Mouse (Mus musculus) heart, adult 2 months (tissue): ENCODE measurements around the gene Cpt1a. TPM values are rescaled to one million over a fixed set of nuclear protein-coding genes. Genes with fewer than 3 reads are reported as not detected.

Experiments used
- DNase-seq, 2 experiments: peaks; one replicate each; pipeline ENCODE4 v3.0.0; 2021
- H3K27ac ChIP-seq: fragments of 200-600 bp; 2 replicates; pipeline ENCODE4 v1.8.1; 2022
- H3K27me3 ChIP-seq: fragments of 200-500 bp; 2 replicates; pipeline ENCODE4 v1.6.1; 2012; ENCODE audit warnings: mild to moderate bottlenecking, low read length, inconsistent platforms, mixed read lengths; ENCODE audit not compliant: control insufficient read depth, insufficient read depth
- H3K36me3 ChIP-seq: fragments of 200-500 bp; 2 replicates; pipeline ENCODE4 v1.6.1; 2012; ENCODE audit warnings: low read length, inconsistent platforms; ENCODE audit not compliant: control insufficient read depth, insufficient read depth
- H3K4me1 ChIP-seq: fragments of 200-500 bp; 2 replicates; pipeline ENCODE4 v1.6.1; 2011; ENCODE audit warnings: low read length; ENCODE audit not compliant: control insufficient read depth, insufficient read depth
- H3K4me3 ChIP-seq: fragments of 200-600 bp; 2 replicates; pipeline ENCODE4 v1.8.1; 2022
- H3K79me2 ChIP-seq: fragments of 200-500 bp; replicated peaks from 2 replicates; pipeline ENCODE4 v1.6.1; 2012; ENCODE audit warnings: mild to moderate bottlenecking, inconsistent platforms, low read length, moderate library complexity, mixed read lengths; ENCODE audit not compliant: control insufficient read depth, insufficient read depth
- H3K9ac ChIP-seq: fragments of 200-500 bp; 2 replicates; pipeline ENCODE4 v1.6.1; 2012; ENCODE audit warnings: low read depth, mild to moderate bottlenecking, control low read depth, inconsistent platforms, low read length, mixed read lengths
- CTCF ChIP-seq: fragments of 200-600 bp; IDR thresholded peaks from 2 replicates; pipeline ENCODE4 v1.8.1; 2022; ENCODE audit warnings: antibody characterized with exemption, mild to moderate bottlenecking, moderate library complexity
- EP300 ChIP-seq: fragments of 200-500 bp; IDR thresholded peaks from 2 replicates; pipeline ENCODE4 v1.6.1; 2011; ENCODE audit warnings: low read depth, low read length, control low read depth; ENCODE audit not compliant: insufficient read depth
- POLR2A ChIP-seq: fragments of 200-500 bp; IDR thresholded peaks from 2 replicates; pipeline ENCODE4 v1.6.1; 2011; ENCODE audit warnings: mild to moderate bottlenecking, low read depth, low read length, control low read depth; ENCODE audit not compliant: insufficient read depth
- WGBS: fragments of 180-500 bp; shearing (Covaris S2); methylation state at CpG from one replicate; pipeline ENCODE4 v1.1.7; 2018; 5-methylcytosine and 5-hydroxymethylcytosine counted together
- intact Hi-C: fragments of 180-260 bp; cut with DNase I; formaldehyde crosslinking; loops from one replicate; pipeline ENCODE4 v1.15.1; 2025
- polyA plus RNA-seq: library from polyadenylated mRNA; depleted of rRNA; stranded (reverse); fragments of >200 nt; gene quantifications from 2 replicates; pipeline ENCODE4 v1.2.3, GENCODE M21; 2012
- total RNA-seq, 2 experiments: library from RNA; stranded (reverse); gene quantifications; 2 replicates each; pipeline ENCODE4 v1.2.3; 2021

The Cpt1a gene
- total and polyA plus RNA-seq, 3 experiments = 42.9 to 54.7 (median 44.0) TPM

DNA sequence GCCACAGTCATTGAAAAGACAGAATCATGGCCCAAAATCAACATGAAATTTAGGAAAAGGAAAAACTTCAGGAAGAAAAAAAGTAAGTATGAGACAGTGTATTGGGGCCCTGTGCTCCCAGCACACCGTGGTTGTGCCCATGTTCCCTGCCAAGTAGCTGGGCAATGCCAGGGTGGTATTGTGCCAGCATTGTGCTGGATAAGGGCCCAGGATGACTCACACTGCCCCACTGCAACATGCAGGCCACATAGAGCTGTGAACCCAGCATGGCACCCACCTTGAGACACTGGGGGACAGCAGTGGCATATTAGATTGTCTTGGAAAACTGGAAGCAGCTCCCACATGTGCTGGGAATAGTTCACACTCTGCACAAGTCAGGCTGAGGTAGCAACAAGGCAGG lies 33.1 kb upstream of the Cpt1a start:
- DNase-seq = no peak
- Histone ChIP-seq H3K4me1 (no peaks in the 10 kb centered on the region), H3K79me2 (no peaks in the 10 kb centered on the region), H3K9ac (no peak overlapping the region), H3K27ac (no peak overlapping the region), H3K4me3 (no peak overlapping the region), H3K36me3 (no peaks in the 10 kb centered on the region), H3K27me3 (no peaks in the 10 kb centered on the region)
- intact Hi-C loops = no loop called here
- WGBS = 55% methylated on average over 1 of the region's 1 CpGs
- TF ChIP-seq EP300 (no peak), POLR2A (no peak), CTCF (no peak)

DNA sequence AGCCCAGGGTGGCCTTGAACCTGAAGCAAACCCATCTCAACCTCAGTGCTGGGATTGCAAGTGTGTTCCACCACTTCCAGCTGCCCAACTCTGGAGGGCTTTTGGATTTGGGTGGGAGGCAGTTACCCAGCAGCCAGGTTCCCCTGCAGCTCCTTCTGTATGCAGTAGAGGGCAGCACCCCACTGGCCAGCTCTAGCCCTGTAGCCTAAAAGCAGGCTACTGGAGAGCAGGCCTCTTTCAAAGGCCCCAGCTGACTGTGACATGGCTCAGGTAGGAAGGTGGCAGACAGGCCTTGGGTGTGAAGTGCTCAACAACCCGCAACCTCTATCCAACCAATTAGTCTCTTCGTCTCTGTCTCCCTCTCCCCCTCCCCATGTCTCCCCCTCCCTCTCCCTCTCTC lies 30.1 kb upstream of the Cpt1a start:
- Histone ChIP-seq H3K79me2 (no peaks in the 10 kb centered on the region), H3K9ac (no peak overlapping the region), H3K4me3 (no peak overlapping the region), H3K4me1 (no peaks in the 10 kb centered on the region), H3K27me3 (no peaks in the 10 kb centered on the region), H3K27ac (no peak overlapping the region), H3K36me3 (no peaks in the 10 kb centered on the region)
- DNase-seq = peak; percentile 54 to 73
- intact Hi-C loops = loop anchor here (2.0 to 5.0 kb wide), 4 partner anchors 29 to 159 kb away; no protein-coding TSS in a partner anchor
- 73% methylated on average over 2 of the region's 2 CpGs for whole genome bisulfite sequencing
- peak; percentile 75; the same call in 1 of the 2 replicates for TF ChIP-seq EP300
- TF ChIP-seq CTCF = peak; percentile 99
- no peak for TF ChIP-seq POLR2A

DNA sequence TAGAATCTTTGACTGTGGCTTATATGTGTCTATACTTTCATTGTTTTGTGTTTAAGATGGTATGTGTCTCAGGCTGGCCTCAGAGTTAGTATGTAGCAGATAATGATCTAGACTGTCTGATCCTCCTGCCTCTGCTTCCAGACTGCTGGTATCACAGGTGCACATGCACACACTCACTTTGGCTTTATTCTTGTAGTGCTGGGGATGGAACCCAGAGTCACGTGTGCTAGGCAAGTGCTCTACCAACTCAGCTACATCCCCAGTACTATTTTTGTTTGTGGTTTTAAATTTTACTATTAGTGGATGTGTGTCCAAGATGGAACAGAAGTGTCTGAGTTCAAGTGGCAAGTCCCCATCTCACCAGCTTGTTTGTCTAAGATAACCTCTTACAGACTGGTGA lies 29.1 kb upstream of the Cpt1a start:
- no peak for TF ChIP-seq CTCF
- no peak for TF ChIP-seq POLR2A
- no peak for TF ChIP-seq EP300
- no peak overlapping the region for H3K4me3 ChIP-seq
- intact Hi-C loops = loop anchor here (2.0 to 5.0 kb wide), 4 partner anchors 28 to 158 kb away; no protein-coding TSS in a partner anchor
- H3K9ac ChIP-seq = no peak overlapping the region
- H3K27me3 ChIP-seq = no peaks in the 10 kb centered on the region
- H3K4me1 ChIP-seq = no peaks in the 10 kb centered on the region
- no peak overlapping the region for H3K27ac ChIP-seq
- H3K36me3 ChIP-seq = no peaks in the 10 kb centered on the region
- no peaks in the 10 kb centered on the region for H3K79me2 ChIP-seq
- 91% methylated on average over 1 of the region's 1 CpGs for WGBS
- no peak for DNase-seq

DNA sequence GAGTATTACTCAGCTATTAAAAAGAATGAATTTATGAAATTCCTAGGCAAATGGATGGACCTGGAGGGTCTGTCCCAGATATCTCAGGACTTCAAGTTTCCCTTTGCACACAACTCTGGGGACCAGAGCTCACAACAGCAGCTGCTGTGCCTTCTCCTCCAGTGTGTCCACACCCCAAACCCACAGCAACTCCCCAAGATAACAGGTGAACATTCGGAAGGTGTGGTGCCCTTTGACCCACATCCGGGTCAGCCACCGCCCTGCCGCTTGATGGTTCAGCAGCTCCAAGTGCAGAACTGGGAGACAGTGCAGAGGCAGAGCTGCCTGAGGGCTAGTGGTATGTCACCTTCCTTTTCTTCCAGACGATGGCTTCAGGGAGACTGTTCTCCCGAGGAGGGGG lies 26.9 kb upstream of the Cpt1a start:
- no peak overlapping the region for H3K4me3 ChIP-seq
- no peaks in the 10 kb centered on the region for H3K4me1 ChIP-seq
- WGBS = 79% methylated on average over 6 of the region's 6 CpGs
- H3K36me3 ChIP-seq = no peaks in the 10 kb centered on the region
- no peak for DNase-seq
- no peaks in the 10 kb centered on the region for H3K27me3 ChIP-seq
- H3K9ac ChIP-seq = no peak overlapping the region
- H3K27ac ChIP-seq = no peak overlapping the region
- H3K79me2 ChIP-seq = no peaks in the 10 kb centered on the region
- intact Hi-C loops = no loop called here
- no peak for TF ChIP-seq POLR2A

DNA sequence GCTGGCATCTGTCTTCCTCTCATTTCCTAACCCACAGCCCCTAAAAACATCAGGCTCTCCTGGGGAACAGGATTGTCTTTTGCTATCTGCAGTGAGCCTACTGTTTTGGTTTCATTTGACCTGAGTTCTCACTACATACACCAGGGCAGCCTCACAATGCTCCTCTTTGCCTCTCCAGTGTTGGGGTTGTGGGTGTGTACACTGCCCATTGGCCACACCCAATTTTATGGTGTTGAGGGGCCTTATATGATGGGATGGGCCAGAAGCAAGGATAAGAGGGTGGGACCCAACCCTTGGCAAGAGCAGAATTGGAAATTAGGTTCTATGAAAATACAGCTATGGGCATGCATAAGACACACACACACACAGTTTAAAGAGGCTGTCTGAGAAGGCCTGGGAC lies 25.1 kb upstream of the Cpt1a start:
- Histone ChIP-seq H3K9ac (no peak overlapping the region), H3K27ac (no peak overlapping the region), H3K4me3 (no peak overlapping the region), H3K4me1 (no peaks in the 10 kb centered on the region), H3K36me3 (no peaks in the 10 kb centered on the region), H3K27me3 (no peaks in the 10 kb centered on the region), H3K79me2 (no peaks in the 10 kb centered on the region)
- intact Hi-C loops = no loop called here
- TF ChIP-seq CTCF = no peak
- TF ChIP-seq POLR2A = no peak
- TF ChIP-seq EP300 = no peak
- DNase-seq = no peak

DNA sequence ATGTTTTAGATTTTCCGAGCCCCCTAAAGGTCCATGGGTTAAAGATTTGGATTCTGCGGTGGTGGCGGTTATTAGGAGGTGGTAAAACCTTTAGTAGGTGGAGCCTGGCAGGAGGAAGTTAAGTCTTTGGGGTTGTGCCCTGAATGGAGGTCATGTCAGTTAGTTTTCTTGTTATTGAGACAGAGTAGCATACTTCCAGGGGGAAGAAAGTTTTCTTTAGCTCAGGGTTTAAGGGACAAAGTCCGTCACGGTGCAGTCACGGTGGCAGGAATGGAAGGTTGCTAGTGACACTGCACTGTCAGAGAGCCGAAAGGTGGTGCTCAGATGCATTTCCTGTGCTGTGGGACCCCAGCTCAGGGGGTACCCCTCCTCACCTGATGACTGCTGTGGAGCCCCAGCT lies 24.4 kb upstream of the Cpt1a start:
- Histone ChIP-seq H3K79me2 (no peaks in the 10 kb centered on the region), H3K9ac (no peak overlapping the region), H3K27me3 (no peaks in the 10 kb centered on the region), H3K27ac (no peak overlapping the region), H3K4me3 (no peak overlapping the region), H3K4me1 (no peaks in the 10 kb centered on the region), H3K36me3 (no peaks in the 10 kb centered on the region)
- intact Hi-C loops = no loop called here
- TF ChIP-seq POLR2A (no peak), CTCF (no peak), EP300 (no peak)
- no peak for DNase-seq
- WGBS = 82% methylated on average over 7 of the region's 7 CpGs
